Mouse (Mus musculus): ENCODE results near the gene Nr6a1.

GRCm38 (mm10) chr2:38725427-38725826 is 202.1 kb downstream of the Nr6a1 start:
- TF ChIP-seq CTCF (IDR thresholded peaks at IDR 0.05; ENCODE audit: control insufficient read depth, insufficient read depth, low read length), result no peak
- no peak for TF ChIP-seq POLR2A (IDR thresholded peaks at IDR 0.05; ENCODE audit: borderline replicate concordance, control insufficient read depth, low read depth, low read length)
